Mouse (Mus musculus): ENCODE measurements around the gene Rgs19. TPM values are rescaled to one million over a fixed set of nuclear protein-coding genes. Genes with fewer than 3 reads are reported as not detected.

The Rgs19 gene
- 10 to 100 TPM; 44.0 to 44.1 TPM for total RNA-seq (2021)

DNA sequence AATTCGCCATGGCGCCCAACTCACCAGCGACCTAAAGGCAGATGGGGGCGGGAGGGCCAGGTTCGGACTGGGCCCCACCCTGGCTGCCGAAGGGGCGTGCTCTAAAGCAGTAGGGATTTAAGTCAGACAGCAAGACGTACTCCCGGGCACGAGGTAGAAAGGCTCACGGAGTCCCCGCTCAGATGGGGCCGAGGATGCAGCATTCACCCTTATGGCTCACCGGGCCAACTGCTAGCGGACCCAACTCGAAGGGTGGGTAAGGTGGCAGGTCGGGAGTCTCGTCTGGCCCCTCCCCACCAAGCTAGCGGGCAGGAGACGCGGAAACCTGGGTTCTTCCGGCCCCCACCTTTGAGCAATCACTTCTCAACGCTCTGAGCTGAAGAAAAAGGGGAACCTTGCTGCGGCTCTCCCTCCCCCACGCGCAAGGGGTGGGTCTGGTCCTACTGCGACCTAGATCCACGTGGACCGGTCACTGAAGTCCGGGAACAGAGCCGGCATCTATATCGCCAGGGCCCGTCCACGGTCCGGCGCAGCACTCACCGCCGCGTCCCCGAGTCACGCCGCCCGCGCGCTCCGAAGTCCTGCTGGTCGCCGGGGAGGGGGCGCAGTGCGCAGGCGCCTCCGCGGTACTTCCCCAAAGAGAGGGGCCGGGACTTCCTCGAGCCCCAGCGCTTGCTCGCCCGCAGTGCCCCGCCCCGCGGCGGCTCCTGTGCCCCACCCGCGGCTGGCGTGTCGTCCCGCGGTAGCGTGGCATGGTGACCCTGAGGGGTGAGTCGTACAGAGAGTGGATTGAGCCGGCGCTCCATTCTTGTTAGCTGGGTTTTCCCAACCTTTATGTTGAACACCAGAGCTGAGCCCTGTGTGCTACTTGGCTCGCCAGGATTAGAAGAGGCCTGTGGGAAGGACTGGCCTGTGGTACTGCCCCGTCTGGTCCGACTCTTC, at the start of gene Rgs19:
Rgs19 (minus strand) TSS at position 639 of the 942 bp plus-strand sequence.
- peak; percentile 80 to 83 for DNase-seq

DNA sequence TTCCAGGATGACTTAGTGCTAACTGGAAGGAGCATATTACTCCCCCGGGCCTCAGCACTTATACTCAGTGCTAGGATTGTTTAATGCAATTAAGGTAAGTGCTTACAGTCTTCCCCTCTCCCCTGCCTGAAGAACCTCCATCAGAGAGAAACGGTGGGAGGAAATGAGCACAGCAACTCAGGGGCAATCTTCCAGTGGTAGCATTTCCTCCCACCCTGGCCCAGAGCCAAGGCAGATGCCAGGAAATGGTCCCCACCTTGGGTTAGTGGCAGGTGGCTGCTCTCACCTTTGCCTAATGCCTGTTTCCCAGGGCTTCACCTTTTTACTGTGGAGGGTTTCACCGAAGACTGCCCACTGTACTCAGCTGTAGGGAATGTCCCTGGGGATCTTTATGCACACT, 36.3 kb upstream of the Rgs19 start:
- no peak for DNase-seq

DNA sequence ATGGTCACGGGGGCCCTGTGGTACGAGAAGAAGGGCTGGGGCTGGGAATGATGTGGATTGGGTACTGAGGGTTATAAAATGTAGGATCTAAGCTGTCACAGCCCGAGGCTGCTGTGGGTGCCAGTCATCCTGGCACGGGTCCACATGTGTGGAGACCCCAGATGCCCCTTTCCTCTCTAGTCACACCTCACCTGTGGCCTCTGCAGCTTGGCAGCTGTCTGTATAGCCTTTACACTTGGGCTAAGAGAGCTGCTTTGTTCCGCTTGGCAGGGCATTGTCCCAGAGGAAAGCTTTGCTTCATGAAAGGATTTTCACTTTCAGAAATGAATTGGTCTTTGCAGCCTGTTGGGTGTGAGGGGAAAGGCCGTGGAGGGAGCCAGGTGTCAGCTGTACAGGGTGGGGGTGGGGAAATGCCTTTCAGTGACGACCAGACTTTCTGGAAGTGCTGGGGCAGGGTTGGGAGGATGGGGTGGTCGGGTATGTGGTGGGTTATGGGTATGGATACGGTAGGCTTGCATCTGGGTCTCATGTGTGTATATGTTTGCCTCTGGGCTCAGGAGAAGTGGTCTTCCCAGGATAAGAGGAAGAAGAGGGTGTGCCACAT, 34.0 kb upstream of the Rgs19 start:
- DNase-seq, result no peak

DNA sequence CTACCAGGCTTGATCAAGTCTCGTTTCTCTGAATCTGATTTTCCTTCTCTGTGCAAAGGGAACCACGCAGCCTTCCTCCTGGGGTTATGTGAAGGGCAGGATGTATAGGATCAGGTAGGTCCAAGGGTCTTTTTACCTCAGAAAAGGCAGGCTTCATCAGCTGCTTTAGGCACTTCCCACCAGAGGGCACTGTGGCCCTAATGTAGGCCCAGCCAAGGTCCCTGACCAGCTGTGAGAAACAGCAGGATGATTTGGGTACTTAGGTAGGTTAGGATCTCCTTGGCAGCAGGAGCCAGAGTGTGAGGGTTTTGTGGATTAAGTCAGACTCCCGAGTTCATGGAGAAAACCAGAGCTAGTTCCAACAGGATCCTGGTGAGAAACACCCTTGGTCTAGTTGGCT, 28.4 kb upstream of the Rgs19 start:
- no peak for DNase-seq

DNA sequence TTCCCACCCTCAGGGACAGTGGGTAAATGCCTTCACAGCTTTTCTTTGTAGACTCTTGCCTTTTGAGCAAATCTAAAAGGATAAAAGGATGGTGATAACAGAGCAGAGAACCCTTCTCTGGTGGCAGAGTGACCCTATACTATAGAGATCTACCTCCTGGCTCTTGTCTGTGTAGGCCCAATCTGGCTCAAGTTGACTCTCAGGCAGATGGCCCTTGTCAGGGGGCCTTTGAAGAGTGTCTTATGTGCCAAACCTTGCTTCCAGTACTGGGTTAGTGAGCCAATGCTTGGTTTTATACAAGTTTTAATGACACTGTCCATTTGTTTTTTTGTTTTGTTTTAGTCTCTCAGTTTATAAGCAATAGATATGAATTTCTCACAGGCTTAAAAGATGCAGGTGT, 27.4 kb upstream of the Rgs19 start:
- no peak for DNase-seq

DNA sequence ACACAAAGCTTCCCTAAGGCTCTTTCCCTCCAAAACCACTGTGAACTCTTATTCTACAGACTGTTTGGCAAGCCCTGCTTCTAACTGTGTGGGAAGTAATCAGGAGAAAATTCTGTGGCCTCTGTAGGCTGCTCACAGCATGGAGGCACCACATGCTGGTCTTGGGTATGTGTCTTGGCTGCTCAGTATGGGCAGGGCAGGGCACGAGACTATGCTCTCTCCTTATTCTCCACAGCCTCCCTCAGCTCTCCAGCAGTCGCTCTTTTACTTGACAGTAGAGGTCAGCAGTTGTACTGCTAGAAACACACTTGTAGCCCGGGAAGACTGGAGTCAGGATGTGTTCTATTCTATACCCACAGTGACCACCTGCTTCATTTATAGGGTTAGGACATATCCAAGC, 26.3 kb upstream of the Rgs19 start:
- no peak for DNase-seq

DNA sequence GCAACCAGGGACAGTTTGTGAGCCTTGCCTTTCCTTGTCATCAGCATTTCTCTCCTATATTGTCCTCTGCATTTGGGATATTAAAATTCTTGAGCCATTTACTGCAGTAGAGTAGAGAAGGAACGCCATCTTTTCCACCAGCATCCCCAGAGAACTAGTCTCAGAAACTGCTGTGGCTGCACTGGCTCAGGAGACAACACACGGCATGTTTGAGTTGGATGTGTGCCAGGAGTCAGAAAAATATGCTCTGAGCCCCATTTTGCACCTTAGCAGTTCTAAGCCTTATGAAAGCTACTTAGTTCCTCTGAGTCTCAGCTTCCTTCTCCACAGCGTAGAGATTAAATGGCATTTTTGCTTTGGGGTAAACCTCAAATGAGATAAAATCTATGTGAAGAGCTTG, 23.2 kb upstream of the Rgs19 start:
- no peak for DNase-seq

DNA sequence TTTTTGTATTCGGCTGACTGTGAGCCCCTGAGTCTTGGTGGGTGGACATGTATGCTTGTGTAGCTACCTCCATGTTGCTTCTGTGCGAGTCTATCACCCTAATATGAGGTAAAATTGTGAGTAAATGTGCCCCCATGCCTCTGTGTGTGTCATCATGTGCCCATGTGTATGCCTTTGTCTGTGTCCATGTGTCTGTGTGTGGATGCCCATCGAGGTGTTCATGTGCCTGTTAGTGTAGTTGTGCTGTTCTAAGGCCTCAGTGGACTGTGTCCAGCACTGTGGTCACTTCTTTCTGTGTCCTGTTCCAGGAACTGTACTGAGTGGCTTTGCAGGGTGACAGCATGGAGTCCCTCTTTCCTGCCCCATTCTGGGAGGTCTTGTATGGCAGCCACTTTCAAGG, 21.6 kb upstream of the Rgs19 start:
- no peak for DNase-seq

DNA sequence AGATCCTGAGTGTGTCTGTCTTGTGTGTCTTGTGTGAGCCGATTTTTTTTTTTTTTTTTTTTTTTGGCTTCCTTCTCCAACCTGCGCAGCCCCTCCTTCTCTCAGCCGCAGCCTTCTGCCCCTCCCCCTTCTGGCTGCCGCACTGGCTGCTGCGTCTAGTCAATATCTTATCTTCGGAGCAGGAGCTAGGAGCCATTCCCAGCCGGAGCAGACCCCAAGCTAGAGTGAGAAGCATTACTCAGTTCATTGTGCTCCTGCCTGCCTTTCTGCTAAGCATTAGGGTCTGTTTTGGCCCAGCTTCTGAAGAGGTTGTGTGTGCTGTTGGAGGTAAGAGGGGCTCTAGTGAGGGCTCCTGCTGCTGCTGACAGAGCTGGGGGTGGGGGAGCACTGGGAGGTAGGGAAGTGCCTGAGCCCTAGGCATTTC, 21.1 kb upstream of the Rgs19 start, which contains the start of gene Oprl1:
Oprl1 (plus strand) TSS at position 114 of the 424 bp plus-strand sequence.
- peak; percentile 54 to 58 for DNase-seq

DNA sequence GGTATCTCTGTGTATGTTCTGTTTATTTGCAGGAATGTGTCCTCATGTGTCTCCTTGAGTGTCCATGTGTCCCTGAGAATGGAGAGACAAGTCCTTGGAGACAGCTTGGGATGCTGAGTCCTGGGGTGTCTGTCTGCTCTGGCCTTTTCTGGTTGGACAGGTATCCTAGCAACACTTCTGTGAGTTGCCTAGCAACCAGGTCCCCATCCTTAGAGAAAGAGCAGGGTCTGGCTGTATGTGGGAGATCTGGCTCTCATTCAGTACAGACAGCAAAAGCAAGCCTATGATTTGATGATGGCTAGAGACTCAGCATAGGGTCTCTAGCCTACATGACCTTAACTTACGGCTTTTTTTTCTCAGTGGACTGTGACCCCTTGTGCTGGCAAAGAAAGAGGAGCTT, 20.0 kb upstream of the Rgs19 start:
- DNase-seq, result peak in 1 of 2 experiments; percentile 60

DNA sequence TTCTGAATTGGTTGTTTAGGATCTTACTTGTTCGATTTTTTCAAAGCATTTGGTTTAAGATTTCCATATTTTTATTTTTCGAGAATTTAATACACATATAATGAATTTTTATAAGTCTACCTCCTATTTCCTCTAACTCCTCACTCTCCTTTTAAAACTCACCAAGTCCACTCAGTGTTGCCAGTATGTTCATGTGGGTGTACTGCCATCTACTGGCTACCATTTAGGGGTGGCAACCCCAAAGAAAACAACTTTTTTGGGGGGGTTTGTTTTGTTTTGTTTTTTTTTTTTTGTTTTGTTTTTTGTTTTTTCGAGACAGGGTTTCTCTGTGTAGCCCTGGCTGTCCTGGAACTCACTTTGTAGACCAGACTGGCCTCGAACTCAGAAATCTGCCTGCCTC, 12.9 kb upstream of the Rgs19 start:
- DNase-seq, result no peak

DNA sequence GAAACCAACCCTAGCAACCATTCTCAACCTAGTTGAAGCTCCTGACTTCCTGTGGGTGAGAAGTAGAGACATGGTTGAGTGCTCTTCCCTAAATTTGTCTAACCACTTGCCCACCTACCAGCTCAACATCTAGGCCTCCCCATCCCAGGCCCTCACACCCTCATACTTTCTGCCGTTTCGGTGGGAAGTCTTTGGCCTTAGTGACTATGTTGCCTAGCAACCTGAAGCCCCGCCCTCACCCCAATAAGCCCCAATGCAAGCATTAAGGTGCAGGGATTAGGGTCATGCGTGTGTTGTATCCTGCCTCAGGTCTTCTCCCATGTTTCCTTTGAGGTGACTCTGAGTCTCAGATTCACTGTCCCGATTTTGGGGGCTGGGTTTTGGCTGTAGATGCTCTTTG, 4.5 kb upstream of the Rgs19 start, which contains the start of gene Lkaaear1:
Lkaaear1 (minus strand) TSS at position 202 of the 400 bp plus-strand sequence.
- DNase-seq, result no peak

DNA sequence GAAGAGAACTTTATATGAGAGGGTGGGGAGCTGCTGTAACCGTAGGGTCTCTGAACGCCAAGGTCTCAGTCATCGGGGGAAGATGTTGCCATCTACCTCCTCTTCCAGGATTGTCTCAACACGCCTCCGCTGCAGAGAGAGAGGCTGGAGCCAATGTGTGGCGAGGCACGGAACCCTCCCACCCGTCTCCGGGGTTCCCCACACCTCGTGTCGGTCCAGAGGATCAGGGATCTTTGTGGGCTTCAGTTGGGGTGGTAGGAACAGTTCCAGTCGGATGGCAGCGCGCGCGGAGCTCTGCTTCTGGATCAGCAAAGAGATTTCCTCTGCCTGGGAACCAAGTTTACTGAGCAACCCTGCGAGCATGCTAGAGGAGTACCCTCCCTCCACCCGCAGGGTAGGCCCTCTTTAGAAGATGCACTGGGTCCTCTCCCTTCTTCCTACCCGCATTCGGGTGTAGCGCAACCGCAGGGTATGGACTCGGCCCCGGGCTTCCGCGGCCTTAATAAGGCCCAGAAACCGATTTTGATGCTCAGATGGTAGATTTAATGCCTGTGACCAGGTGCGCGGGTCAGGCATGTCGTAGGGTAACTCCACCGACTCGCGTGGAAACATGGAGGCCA, 3.1 kb upstream of the Rgs19 start:
- no peak for DNase-seq

DNA sequence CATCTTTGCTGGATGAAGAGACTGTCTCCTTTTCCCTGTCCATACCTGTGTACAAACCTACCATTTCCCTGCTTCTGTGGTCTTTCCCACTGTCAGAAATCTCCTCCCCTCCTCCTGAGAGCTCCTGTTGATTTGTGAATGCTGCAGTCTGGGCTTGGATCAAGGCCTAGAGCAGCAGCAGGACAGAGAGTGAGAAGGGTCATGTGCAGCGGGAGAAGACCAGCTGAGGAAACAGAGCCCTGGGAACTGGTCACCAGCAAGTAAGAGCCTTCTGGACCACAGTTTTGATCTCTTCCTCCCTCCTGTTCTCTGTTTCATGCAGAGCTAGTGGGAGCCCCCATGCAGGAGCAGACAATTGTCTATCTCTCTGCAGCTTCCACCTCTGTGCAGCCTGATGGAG, 2.0 kb upstream of the Rgs19 start:
- DNase-seq, result no peak

DNA sequence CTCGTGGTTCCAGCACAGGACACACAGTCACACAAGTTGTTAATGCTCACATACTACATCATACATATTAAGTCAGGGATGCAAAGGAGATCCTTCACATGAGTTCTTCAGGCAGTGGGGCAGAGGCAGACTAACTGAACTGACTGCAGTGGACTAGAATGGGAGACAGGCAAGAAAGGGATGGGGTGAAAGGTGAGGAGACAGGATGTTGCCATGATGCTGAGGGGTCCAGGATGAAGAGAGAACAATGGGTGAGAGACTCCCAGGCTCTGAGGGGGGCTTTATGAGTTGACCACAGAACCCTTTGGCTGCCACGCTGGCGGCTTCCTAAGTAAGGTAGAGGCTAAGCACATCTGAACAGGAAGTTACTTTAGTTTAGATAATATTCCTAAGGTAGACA, 804 bp upstream of the Rgs19 start:
- DNase-seq, result no peak

DNA sequence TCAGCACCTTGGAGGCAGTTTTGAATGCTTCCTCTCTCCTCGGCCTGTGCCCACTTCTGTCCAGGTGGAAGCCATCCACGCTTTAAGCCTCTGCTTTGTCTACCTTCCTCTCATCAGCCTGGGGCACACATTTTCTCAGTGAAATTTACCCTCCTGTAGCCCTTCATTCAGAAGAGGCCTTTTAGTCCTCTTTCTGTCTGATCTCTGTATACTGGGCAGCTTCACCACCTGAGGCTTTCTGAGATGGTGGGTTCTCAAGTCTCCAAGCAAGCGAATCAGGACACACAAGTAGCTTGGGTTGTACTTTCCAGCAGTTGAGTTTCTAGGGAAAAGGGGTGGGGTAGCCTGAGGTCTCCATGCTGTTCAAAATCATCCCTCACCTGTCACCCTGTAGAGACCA, 1.5 kb downstream of the Rgs19 start:
- no peak for DNase-seq

DNA sequence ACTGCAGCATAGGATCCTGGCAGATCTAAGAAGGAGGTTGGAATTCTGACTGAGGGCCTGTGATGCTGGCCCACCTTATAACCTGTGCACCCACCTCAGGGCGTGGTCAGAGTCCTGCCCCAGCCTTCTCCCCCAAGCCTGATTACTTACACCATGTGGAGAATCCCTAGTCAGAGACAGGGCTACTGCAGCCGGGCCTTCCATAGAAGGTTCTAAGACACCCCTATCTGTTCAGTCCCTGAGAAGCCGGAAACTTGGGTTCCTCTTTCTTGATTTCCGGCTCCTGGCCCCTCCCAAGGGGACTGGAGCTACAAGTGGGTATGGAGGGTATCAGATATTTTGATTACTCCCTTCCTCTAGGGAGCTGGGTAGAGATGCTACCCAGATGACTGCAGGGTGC, 2.2 kb downstream of the Rgs19 start:
- no peak for DNase-seq

DNA sequence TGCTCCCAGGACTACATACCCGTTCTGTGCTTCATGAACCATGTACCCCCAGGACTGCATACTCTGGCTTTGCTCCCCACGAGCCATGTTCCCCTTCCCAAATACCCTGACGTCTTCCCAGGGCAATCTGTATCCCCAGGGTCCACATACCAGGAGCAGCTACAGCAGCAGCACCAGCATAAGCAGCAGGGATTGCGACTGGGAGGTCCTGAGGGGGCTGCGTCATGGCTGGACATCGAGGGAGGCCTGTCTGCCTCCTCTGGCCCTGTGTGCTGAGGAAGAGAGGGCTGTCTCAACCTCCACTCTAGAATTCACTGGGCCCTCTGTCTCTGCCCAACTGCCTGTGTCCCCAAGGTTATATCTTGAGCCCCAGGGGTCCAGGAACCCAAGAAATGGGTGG, 2.7 kb downstream of the Rgs19 start:
- DNase-seq, result no peak

DNA sequence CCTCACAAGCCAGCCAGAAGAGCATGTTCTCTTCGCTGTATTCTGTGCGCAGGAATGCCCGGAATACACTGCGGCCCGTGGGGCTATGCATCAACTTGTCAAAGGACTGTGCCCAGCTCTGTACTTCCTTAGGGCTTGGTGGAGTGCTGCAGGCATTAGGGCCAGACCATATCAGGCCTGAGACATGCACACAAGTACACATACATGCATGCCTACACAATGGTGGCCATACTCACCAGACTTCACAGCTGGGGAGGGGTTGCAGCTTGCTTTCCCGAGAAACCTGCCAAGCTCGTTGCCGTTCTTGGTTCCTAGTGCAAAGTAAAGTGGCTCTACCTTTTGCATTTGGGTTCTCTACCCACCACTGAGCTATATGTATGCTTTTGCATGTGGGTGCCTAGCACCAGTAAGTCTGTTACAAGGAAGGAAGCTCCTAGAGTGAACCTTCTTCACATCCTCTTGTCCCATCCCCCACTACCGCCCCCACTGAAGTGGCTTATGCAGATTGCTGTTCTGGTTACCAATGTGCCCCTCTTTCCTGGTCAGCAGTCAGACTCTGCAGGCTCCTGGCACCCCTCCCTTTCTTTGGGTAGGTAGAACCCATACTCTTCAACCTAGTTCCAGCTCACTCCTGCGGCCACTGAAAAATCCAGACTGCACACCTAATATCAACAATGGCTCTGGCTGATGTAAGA, 4.2 kb downstream of the Rgs19 start:
- DNase-seq, result no peak

DNA sequence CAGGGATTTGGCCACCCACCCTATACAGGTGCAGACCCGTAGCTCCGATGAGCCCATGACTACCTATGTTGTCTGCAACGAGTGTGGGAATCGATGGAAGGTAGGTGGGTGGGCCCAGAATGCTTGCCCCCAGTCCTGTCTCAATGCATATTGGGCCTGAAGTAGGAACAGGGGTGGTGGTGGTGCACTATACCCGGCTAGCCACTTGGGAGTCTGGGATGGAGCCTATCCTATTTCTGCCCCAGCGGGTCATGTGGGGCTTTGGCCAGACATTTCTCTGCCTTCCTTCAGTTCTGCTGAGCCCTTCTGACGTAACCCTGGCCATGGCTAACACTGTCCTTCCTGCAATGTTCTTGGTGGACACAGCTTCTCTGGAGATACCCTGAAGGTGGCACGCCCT, 6.2 kb downstream of the Rgs19 start:
- no peak for DNase-seq

DNA sequence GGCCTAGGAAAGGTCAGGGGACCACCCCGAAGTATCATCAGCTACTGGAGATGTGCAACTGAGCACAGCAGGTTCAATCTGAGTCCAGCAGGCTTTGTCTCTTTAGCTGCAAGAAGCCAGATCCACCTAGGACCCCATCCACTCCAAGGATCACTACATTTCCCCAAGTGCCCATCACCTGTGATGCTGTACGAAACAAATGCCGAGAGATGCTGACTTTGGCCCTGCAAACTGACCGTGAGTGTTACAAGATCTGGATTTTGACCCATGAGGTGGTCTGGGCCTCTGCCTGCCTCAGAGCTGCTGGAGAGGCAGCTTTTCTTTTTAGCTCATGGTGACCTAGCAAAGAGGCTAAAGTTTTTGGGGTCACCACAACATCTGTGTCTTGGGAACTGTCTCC, 8.1 kb downstream of the Rgs19 start:
- no peak for DNase-seq

DNA sequence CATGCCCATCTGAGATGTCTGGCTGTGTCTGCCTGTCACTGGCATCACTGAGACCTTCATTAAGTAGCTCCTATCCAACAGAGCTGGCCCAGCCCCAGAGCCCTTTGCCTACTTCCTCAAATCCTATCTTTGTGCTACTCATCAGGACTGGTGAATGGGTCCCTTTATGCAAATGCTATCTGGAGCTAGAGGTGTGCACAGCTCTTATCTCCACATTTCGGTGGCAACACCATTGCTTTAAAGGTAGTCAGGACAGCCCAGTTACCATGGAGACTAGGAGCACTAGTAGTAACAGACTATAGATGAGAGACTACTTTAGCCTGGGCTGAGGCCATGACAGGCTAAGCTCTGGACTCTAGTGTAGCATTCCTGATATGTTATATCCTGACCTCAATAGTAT, 9.1 kb downstream of the Rgs19 start:
- DNase-seq, result no peak

DNA sequence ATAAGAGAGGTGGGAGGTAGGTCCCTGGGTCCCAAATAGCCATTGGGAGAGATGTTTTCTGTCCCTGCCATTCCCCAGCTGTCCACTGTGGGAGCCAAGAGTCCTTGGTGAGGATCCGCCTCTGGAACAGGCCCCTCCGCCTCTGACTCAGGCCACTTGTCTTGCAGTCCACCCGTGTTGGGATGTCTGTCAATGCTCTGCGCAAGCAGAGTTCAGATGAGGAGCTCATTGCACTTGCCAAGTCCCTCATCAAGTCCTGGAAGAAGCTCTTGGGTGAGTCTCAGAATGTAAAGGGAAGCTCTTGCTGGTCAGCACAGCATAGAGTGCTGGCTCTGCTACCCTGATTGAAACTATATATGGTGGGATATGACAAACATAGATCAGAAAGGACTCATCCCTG, 10.4 kb downstream of the Rgs19 start:
- DNase-seq, result no peak
